Mouse (Mus musculus) megakaryocyte, embryonic 14.5 days (primary cell): Measurements from ENCODE around the gene F2rl1.

ENCODE experiments used
- FLI1 ChIP-seq: IDR thresholded peaks from 2 replicates; pipeline ENCODE4 v1.6.1; 2012; ENCODE audit warnings: low read length, inconsistent platforms, mixed read lengths
- GATA1 ChIP-seq: IDR thresholded peaks from 3 replicates; pipeline ENCODE4 v1.6.1; 2012; ENCODE audit warnings: mixed read lengths, low read length, inconsistent platforms, borderline replicate concordance

GRCm38 (mm10) chr13:95523659-95524423, 1.2 kb downstream of the F2rl1 start:
- TF ChIP-seq GATA1 (no peak), FLI1 (no peak)
